Mouse (Mus musculus): Measurements from ENCODE around the gene Insm1. TPM values are rescaled to one million over a fixed set of nuclear protein-coding genes. Genes with fewer than 3 reads are reported as not detected.

The Insm1 gene
- total and polyA plus RNA-seq, 2 experiments from 2014 or later, result 1.9 to 20.6 TPM

- under 1% methylated on average over 44 of the region's 44 CpGs for WGBS
- H3K4me1 ChIP-seq (ENCODE audit: insufficient read depth, low read length), result peaks cover 7% of the 10 kb centered on the region; the same call in 1 of the 2 replicates
- H3K27me3 ChIP-seq (ENCODE audit: insufficient read depth, low read length), result peaks cover 11% of the 10 kb centered on the region
Measured at GRCm38 (mm10) chr2:146221929-146222278, 183 bp downstream of the Insm1 start.

GRCm38 (mm10) chr2:146222279-146223175 lies 806 bp downstream of the Insm1 start:
- WGBS, result under 1% methylated on average over 84 of the region's 133 CpGs

More at GRCm38 (mm10) chr2:146221929-146222278, 183 bp downstream of the Insm1 start:
- peak overlapping the region; percentile 72 for H3K4me3 ChIP-seq (ENCODE audit: low read depth, low read length)
- H3K9me3 ChIP-seq (ENCODE audit: low read length), result no peaks in the 10 kb centered on the region
- H3K4me2 ChIP-seq (ENCODE audit: low read depth, low read length, poor library complexity, severe bottlenecking), result peak overlapping the region; percentile 88
- ATAC-seq (ENCODE audit: low FRiP score), result peak; percentile 82
- H3K9ac ChIP-seq (replicated peaks; ENCODE audit: low read length, poor library complexity, severe bottlenecking), result peak overlapping the region; percentile 79
- H3K36me3 ChIP-seq (ENCODE audit: insufficient read depth, low read length), result no peaks in the 10 kb centered on the region
- DNase-seq (ENCODE audit: low spot score), result peak; percentile 88
- H3K27ac ChIP-seq (ENCODE audit: low read depth, low read length), result peak overlapping the region; percentile 82
- TF ChIP-seq CTCF (IDR thresholded peaks at IDR 0.05), result no peak

GRCm38 (mm10) chr2:146223176-146223905 lies 1.6 kb downstream of the Insm1 start:
- peak overlapping the region; percentile 88 for H3K4me2 ChIP-seq (ENCODE audit: low read depth, low read length, poor library complexity, severe bottlenecking)
- peak overlapping the region; percentile 72 for H3K4me3 ChIP-seq (ENCODE audit: low read depth, low read length)
- peaks cover 17% of the 10 kb centered on the region for H3K27me3 ChIP-seq (ENCODE audit: insufficient read depth, low read length)
- H3K9me3 ChIP-seq (ENCODE audit: low read length), result no peaks in the 10 kb centered on the region
- peak overlapping the region; percentile 82 for H3K27ac ChIP-seq (ENCODE audit: low read depth, low read length)
- H3K4me1 ChIP-seq (ENCODE audit: insufficient read depth, low read length), result peaks cover 4% of the 10 kb centered on the region; the same call in 1 of the 2 replicates
- peak; percentile 12; the same call in 1 of the 2 replicates for TF ChIP-seq CTCF (IDR thresholded peaks at IDR 0.05)
- under 1% methylated on average over 53 of the region's 75 CpGs for WGBS
- ATAC-seq (ENCODE audit: low FRiP score) (peak; percentile 14; the same call in 1 of the 2 replicates), DNase-seq (ENCODE audit: low spot score) (peak; percentile 46)
- no peaks in the 10 kb centered on the region for H3K36me3 ChIP-seq (ENCODE audit: insufficient read depth, low read length)
- peak overlapping the region; percentile 79 for H3K9ac ChIP-seq (replicated peaks; ENCODE audit: low read length, poor library complexity, severe bottlenecking)

More at GRCm38 (mm10) chr2:146222279-146223175, 806 bp downstream of the Insm1 start:
- H3K9me3 ChIP-seq (ENCODE audit: low read length), result no peaks in the 10 kb centered on the region
- peaks cover 14% of the 10 kb centered on the region for H3K27me3 ChIP-seq (ENCODE audit: insufficient read depth, low read length)
- H3K9ac ChIP-seq (replicated peaks; ENCODE audit: low read length, poor library complexity, severe bottlenecking), result peak overlapping the region; percentile 79
- DNase-seq (ENCODE audit: low spot score) (peak; percentile 50), ATAC-seq (ENCODE audit: low FRiP score) (peak; percentile 60)
- H3K4me1 ChIP-seq (ENCODE audit: insufficient read depth, low read length), result peaks cover 7% of the 10 kb centered on the region; the same call in 1 of the 2 replicates
- peak overlapping the region; percentile 88 for H3K4me2 ChIP-seq (ENCODE audit: low read depth, low read length, poor library complexity, severe bottlenecking)
- no peaks in the 10 kb centered on the region for H3K36me3 ChIP-seq (ENCODE audit: insufficient read depth, low read length)
- H3K27ac ChIP-seq (ENCODE audit: low read depth, low read length), result peak overlapping the region; percentile 82
- TF ChIP-seq CTCF (IDR thresholded peaks at IDR 0.05), result no peak
- H3K4me3 ChIP-seq (ENCODE audit: low read depth, low read length), result peak overlapping the region; percentile 72

GRCm38 (mm10) chr2:146224141-146224540 lies 2.4 kb downstream of the Insm1 start:
- H3K4me1 ChIP-seq (ENCODE audit: insufficient read depth, low read length), result 0 out of 2 replicates have a peak, but pooled peaks cover 2% of the 10 kb centered on the region
- WGBS, result 8% methylated on average over 7 of the region's 7 CpGs
- peaks cover 17% of the 10 kb centered on the region for H3K27me3 ChIP-seq (ENCODE audit: insufficient read depth, low read length)
- TF ChIP-seq CTCF (IDR thresholded peaks at IDR 0.05), result no peak
- no peaks in the 10 kb centered on the region for H3K36me3 ChIP-seq (ENCODE audit: insufficient read depth, low read length)
- no peaks in the 10 kb centered on the region for H3K9me3 ChIP-seq (ENCODE audit: low read length)
- peak overlapping the region; percentile 79 for H3K9ac ChIP-seq (replicated peaks; ENCODE audit: low read length, poor library complexity, severe bottlenecking)
- H3K4me2 ChIP-seq (ENCODE audit: low read depth, low read length, poor library complexity, severe bottlenecking), result peak overlapping the region; percentile 88
- ATAC-seq (ENCODE audit: low FRiP score), result no peak
- peak overlapping the region; percentile 47; the same call in 1 of the 2 replicates for H3K27ac ChIP-seq (ENCODE audit: low read depth, low read length)
- DNase-seq (ENCODE audit: low spot score), result peak; percentile 6
- peak overlapping the region; percentile 72 for H3K4me3 ChIP-seq (ENCODE audit: low read depth, low read length)

- DNase-seq (ENCODE audit: low spot score) (no peak), ATAC-seq (ENCODE audit: low FRiP score) (no peak)
- Histone ChIP-seq H3K36me3 (ENCODE audit: insufficient read depth, low read length) (no peaks in the 10 kb centered on the region), H3K27me3 (ENCODE audit: insufficient read depth, low read length) (peaks cover 17% of the 10 kb centered on the region), H3K9me3 (ENCODE audit: low read length) (no peaks in the 10 kb centered on the region), H3K4me2 (ENCODE audit: low read depth, low read length, poor library complexity, severe bottlenecking) (peak overlapping the region; percentile 13; the same call in 1 of the 2 replicates), H3K27ac (ENCODE audit: low read depth, low read length) (no peak overlapping the region), H3K4me3 (ENCODE audit: low read depth, low read length) (peak overlapping the region; percentile 72; the same call in 1 of the 2 replicates), H3K9ac (replicated peaks; ENCODE audit: low read length, poor library complexity, severe bottlenecking) (no peak overlapping the region), H3K4me1 (ENCODE audit: insufficient read depth, low read length) (no peaks in the 10 kb centered on the region)
- WGBS, result 19% methylated on average over 6 of the region's 6 CpGs
- TF ChIP-seq CTCF (IDR thresholded peaks at IDR 0.05), result no peak
Measured at GRCm38 (mm10) chr2:146225818-146226217, 4.1 kb downstream of the Insm1 start.
